Comparison of ENCODE assay signal across 8 mouse cellular contexts in the genomic region with DNA sequence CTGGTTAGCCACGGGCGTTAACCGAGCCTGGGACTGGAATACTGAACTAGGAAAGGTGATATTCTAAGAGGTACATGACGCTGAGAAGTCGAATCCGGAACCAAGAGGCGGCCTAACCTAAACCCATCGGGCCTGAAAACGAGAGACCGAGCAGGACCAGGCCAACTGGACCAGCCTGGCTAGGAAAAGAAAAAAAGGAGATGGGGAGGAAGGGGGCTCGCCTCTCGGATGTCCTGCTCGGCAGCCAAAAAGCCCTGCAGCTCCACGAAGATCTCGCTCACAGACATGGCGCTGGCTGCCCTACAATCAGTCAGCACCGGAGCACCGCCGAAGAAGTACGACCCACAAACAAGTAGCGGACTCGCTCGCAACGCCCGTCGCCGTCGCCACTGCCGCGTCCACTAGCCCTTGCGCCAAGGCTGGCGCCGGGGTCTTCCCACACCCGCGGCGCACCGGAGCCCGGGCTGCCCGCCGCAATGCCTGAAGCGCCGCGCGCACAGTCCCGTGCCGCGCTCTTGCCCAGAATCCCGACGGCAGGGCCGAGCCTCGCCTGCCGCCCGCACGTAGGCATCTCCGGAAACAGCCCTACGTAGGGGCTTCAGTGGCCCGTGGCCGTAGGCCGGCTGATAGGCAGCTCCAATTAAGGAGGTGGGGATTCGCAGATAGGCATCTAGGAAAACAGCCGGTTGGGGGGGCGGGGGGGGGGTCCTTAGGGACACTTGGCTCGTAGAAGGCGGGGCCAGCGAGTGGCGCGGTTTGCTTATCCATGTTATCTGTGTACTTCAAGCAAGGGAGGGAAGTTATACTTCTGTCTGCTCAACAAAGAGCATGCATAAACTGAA. TPM values are rescaled to one million over a fixed set of nuclear protein-coding genes. Genes with fewer than 3 reads are reported as not detected.
DNase-seq lines count a peak whose midpoint lies in the region; ATAC-seq and TF ChIP-seq lines count a peak whose summit lies in the region.

No protein-coding gene starts in this region.

- peak; percentile 95 for DNase-seq in 3134 (ENCODE audit: extremely low read depth, insufficient read length, low spot score)
- peak; percentile 88 to 93 for DNase-seq in adrenal gland, postnatal 36 days
- DNase-seq in heart, adult 8-10 months (ENCODE audit: low spot score): peak; percentile 78
- DNase-seq in kidney, adult 9 months: peak; percentile 90
- peak; percentile 89 for DNase-seq in limb, embryonic 14.5 days (ENCODE audit: low spot score)
- DNase-seq in midbrain, postnatal 0 days (ENCODE audit: low spot score): peak; percentile 94
- DNase-seq in spleen, postnatal 14 days (ENCODE audit: low spot score in 2 of 2): peak; percentile 72 to 80

- peak overlapping the region; percentile 94 for H3K27ac ChIP-seq in embryonic facial prominence, embryonic 13.5 days
- peak overlapping the region; percentile 92 for H3K27ac ChIP-seq in limb, embryonic 14.5 days (replicated peaks; ENCODE audit: low read depth, low read length)
- peak overlapping the region; percentile 95 for H3K27ac ChIP-seq in midbrain, postnatal 0 days (ENCODE audit: low read depth, low read length)

- H3K36me3 ChIP-seq in embryonic facial prominence, embryonic 13.5 days: peaks cover 15% of the 10 kb centered on the region
- H3K36me3 ChIP-seq in limb, embryonic 14.5 days (ENCODE audit: control insufficient read depth, insufficient read depth, low read length): peaks cover 13% of the 10 kb centered on the region
- H3K36me3 ChIP-seq in midbrain, postnatal 0 days (ENCODE audit: insufficient read depth, low read length): peaks cover 8% of the 10 kb centered on the region

- peaks cover 8% of the 10 kb centered on the region for H3K4me1 ChIP-seq in embryonic facial prominence, embryonic 13.5 days
- peaks cover 3% of the 10 kb centered on the region; the same call in 1 of the 2 replicates for H3K4me1 ChIP-seq in limb, embryonic 14.5 days (ENCODE audit: control insufficient read depth, insufficient read depth, low read length)
- no peaks in the 10 kb centered on the region; the same call in 1 of the 2 replicates for H3K4me1 ChIP-seq in midbrain, postnatal 0 days (ENCODE audit: insufficient read depth, low read length)

- peak overlapping the region; percentile 79 for H3K4me2 ChIP-seq in embryonic facial prominence, embryonic 13.5 days
- peak overlapping the region; percentile 64 for H3K4me2 ChIP-seq in limb, embryonic 14.5 days (replicated peaks; ENCODE audit: low read depth, low read length, severe bottlenecking)
- peak overlapping the region; percentile 59 for H3K4me2 ChIP-seq in midbrain, postnatal 0 days (ENCODE audit: low read depth, low read length, poor library complexity, severe bottlenecking)

- peak overlapping the region; percentile 81 for H3K4me3 ChIP-seq in embryonic facial prominence, embryonic 13.5 days
- peak overlapping the region; percentile 93 for H3K4me3 ChIP-seq in limb, embryonic 14.5 days (replicated peaks; ENCODE audit: low read length)
- H3K4me3 ChIP-seq in midbrain, postnatal 0 days (ENCODE audit: low read depth, low read length): peak overlapping the region; percentile 87

- TF ChIP-seq CTCF in midbrain, postnatal 0 days (IDR thresholded peaks at IDR 0.05): no peak

- H3K9me3 ChIP-seq in embryonic facial prominence, embryonic 13.5 days: no peaks in the 10 kb centered on the region
- H3K9me3 ChIP-seq in limb, embryonic 14.5 days (ENCODE audit: control insufficient read depth, low read length): no peaks in the 10 kb centered on the region
- H3K9me3 ChIP-seq in midbrain, postnatal 0 days (ENCODE audit: low read length): no peaks in the 10 kb centered on the region

- WGBS in embryonic facial prominence, embryonic 13.5 days: under 1% methylated on average over 67 of the region's 67 CpGs
- 3% methylated on average over 65 of the region's 67 CpGs for WGBS in limb, embryonic 14.5 days
- WGBS in midbrain, postnatal 0 days: under 1% methylated on average over 67 of the region's 67 CpGs

- ATAC-seq in embryonic facial prominence, embryonic 13.5 days (ENCODE audit: insufficient number of reproducible peaks, insufficient read depth, low FRiP score, low TSS enrichment, low read depth): peak; percentile 96
- peak; percentile 95 for ATAC-seq in limb, embryonic 14.5 days (ENCODE audit: low FRiP score, low read depth)
- peak; percentile 94 for ATAC-seq in midbrain, postnatal 0 days (ENCODE audit: low FRiP score)

- no peaks in the 10 kb centered on the region for H3K27me3 ChIP-seq in embryonic facial prominence, embryonic 13.5 days
- no peaks in the 10 kb centered on the region for H3K27me3 ChIP-seq in limb, embryonic 14.5 days (ENCODE audit: control insufficient read depth, insufficient read depth, low read length)
- 0 out of 2 replicates have a peak, but pooled peaks cover 4% of the 10 kb centered on the region for H3K27me3 ChIP-seq in midbrain, postnatal 0 days (ENCODE audit: insufficient read depth, low read length)

- peak overlapping the region; percentile 91 for H3K9ac ChIP-seq in embryonic facial prominence, embryonic 13.5 days
- peak overlapping the region; percentile 91 for H3K9ac ChIP-seq in limb, embryonic 14.5 days (ENCODE audit: low read depth, low read length, severe bottlenecking)
- H3K9ac ChIP-seq in midbrain, postnatal 0 days (replicated peaks; ENCODE audit: low read length, poor library complexity, severe bottlenecking): peak overlapping the region; percentile 91

- TF ChIP-seq POLR2A in limb, embryonic 14.5 days (IDR thresholded peaks at IDR 0.05; ENCODE audit: borderline replicate concordance, extremely low read depth, insufficient read depth, insufficient read length): peak; percentile 92; the same call in 1 of the 2 replicates

RNA-seq across cellular contexts. Expression of a gene that starts 0.5 kb away (rescaled TPM):
- 100 to 1,000 TPM; 120 to 149 TPM for total RNA-seq in adrenal gland, postnatal 36 days (2021)
- 359 and 377 TPM in 2 replicates for polyA plus RNA-seq in embryonic facial prominence, embryonic 13.5 days (2015; fragmentation: Nextera tagmentation; extraction: Ambion mirVana)
- 10 to 100 TPM; 62.5 to 74.0 (median 67.0) TPM for total RNA-seq in heart, adult 8-10 months (2022)
- 82.3 and 101 TPM in 2 replicates for polyA plus RNA-seq in limb, embryonic 14.5 days (2012; rRNA removed)
- polyA plus RNA-seq in limb, embryonic 14.5 days (2014; fragmentation: Nextera tagmentation; extraction: Ambion mirVana): 290 and 307 TPM in 2 replicates
- 210 and 227 TPM in 2 replicates for total RNA-seq in midbrain, postnatal 0 days (2014; rRNA removed)
- 628 and 681 TPM in 2 replicates for polyA plus RNA-seq in midbrain, postnatal 0 days (2015; fragmentation: Nextera tagmentation; extraction: Ambion mirVana)

RNA-seq across cellular contexts. Expression of a gene that starts 10.6 kb away (rescaled TPM):
- 10 to 100 TPM; 44.6 to 45.3 TPM for total RNA-seq in adrenal gland, postnatal 36 days (2021)
- 82.6 and 89.3 TPM in 2 replicates for polyA plus RNA-seq in embryonic facial prominence, embryonic 13.5 days (2015; fragmentation: Nextera tagmentation; extraction: Ambion mirVana)
- 10 to 100 TPM; 13.8 to 16.8 (median 14.7) TPM for total RNA-seq in heart, adult 8-10 months (2022)
- polyA plus RNA-seq in limb, embryonic 14.5 days (2012; rRNA removed): 28.7 and 44.9 TPM in 2 replicates
- polyA plus RNA-seq in limb, embryonic 14.5 days (2014; fragmentation: Nextera tagmentation; extraction: Ambion mirVana): 85.8 and 87.3 TPM in 2 replicates
- total RNA-seq in midbrain, postnatal 0 days (2014; rRNA removed): 34.1 and 45.8 TPM in 2 replicates
- 72.9 and 78.0 TPM in 2 replicates for polyA plus RNA-seq in midbrain, postnatal 0 days (2015; fragmentation: Nextera tagmentation; extraction: Ambion mirVana)

Comparison
In these comparisons a context has a peak if more than half of its experiments do, and no peak if none do; other contexts are left out.
1. Peak in every context shown above with its lines: DNase-seq, ATAC-seq, H3K4me3 ChIP-seq and H3K27ac ChIP-seq.